Mouse (Mus musculus): ENCODE data around the gene Dnah7c. TPM values are rescaled to one million over a fixed set of nuclear protein-coding genes. Genes with fewer than 3 reads are reported as not detected.
A peak's percentile ranks its signal among the peaks of the same experiment; 100 is the strongest.

The Dnah7c gene
- total and polyA plus RNA-seq, 3 experiments = 0.02 to 0.05 (median 0.02) TPM

DNA sequence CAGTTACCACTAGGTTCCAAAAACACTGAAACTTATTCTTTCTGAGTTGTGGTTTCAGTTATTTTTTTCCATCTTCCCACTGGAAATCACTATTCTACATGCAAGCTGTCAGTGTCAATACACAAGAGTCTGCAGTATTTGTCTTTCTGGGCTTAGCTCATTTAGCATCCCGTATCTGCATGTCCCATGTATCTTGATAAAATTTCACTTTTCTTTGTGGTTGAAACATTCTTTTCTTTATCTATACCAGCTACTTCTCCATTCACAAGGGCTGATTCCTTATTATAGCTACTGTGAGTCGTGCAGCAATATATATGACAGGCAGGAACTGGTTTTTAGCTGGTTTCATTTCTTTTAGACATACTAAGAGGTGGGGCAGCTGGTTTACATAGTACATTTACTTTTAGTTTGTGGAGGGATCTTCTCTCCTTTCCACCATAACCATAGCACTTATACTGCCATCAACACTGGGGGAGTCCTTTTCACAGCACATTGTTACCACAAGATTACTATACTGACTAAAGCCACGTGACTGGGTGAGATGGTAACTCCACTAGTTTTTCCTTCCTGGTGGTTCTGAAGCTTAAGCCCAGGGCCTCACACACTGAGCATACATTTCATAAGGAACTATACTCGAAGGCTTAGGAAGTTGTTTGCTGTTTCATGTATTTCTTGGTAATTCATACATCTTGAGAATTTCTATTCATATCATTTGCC, 397.0 kb downstream of the Dnah7c start:
- Histone ChIP-seq H3K27ac (no peak overlapping the region), H3K4me1 (ENCODE audit: control insufficient read depth, insufficient read depth, low read length) (peaks cover 1% of the 10 kb centered on the region; the same call in 1 of the 2 replicates), H3K4me3 (no peak overlapping the region), H3K79me2 (replicated peaks; ENCODE audit: control insufficient read depth, insufficient read depth, low read length) (no peaks in the 10 kb centered on the region), H3K9ac (ENCODE audit: low read depth, low read length) (no peak overlapping the region), H3K27me3 (ENCODE audit: control insufficient read depth, insufficient read depth, low read length) (no peaks in the 10 kb centered on the region), H3K36me3 (ENCODE audit: control insufficient read depth, insufficient read depth, low read length) (peaks cover 14% of the 10 kb centered on the region)
- no peak for DNase-seq
- WGBS = 74% methylated on average over 4 of the region's 4 CpGs
- no peak for TF ChIP-seq EP300 (IDR thresholded peaks at IDR 0.05; ENCODE audit: insufficient read depth, low read depth, low read length)
- TF ChIP-seq POLR2A (IDR thresholded peaks at IDR 0.05; ENCODE audit: insufficient read depth, low read depth, low read length) = no peak
- no peak for TF ChIP-seq CTCF (IDR thresholded peaks at IDR 0.05)
- intact Hi-C loops (cut with DNase I) = no loop called here

DNA sequence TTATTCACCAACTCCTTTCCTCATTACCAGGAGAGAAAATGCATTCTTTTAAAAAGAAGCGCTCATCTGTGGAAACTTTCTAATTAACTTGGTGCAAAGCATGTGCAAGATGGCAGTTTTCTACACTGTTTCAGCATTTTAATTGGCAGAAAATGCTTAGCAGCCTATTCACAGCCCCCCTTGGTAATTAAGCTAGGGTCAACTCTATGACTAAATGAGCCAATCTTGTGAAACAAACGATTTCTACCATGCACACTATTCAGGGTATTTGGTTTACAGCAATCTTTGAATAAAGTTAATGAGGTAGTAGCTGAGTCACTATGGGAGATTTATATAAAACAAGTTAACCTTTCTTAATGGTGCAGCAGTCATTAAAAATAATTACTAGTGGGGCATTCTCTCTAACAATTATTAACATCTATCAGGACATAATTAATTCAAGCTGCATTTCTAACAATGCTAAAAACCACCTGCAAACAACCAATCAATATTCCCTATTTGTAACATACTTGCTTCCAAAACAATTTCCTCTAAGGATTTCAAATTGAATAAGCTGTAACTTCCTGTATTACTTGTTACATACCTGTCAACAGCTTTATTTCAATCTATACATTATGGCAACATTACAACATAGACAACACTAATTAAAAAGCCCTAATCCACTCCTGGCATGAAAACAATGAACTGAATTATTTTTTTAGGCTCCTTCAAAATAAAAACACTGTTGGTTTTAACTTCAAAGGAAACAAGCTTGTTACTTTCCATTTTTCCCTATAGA, 404.9 kb downstream of the Dnah7c start:
- no peaks in the 10 kb centered on the region for H3K79me2 ChIP-seq (replicated peaks; ENCODE audit: control insufficient read depth, insufficient read depth, low read length)
- 85% methylated on average over 2 of the region's 2 CpGs for WGBS

DNA sequence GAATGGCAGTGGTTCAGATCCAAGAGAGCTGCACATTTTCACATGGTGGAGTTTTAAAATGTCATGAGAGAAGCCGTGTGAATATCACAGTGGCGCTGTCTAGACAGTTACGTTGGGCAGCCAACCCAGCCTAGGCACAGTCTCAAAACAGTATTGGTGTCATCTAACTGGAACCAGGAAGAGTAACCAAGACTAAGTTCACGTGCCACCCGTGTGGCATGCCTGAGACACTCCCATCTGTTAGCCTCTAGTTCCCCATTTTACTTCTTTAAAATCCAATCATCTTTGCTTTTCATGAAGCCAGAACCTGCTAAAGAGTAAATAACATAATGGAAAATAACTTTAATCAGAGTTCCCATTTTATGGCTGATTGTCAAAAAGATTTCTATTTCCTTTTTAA, 406.5 kb downstream of the Dnah7c start:
- no peaks in the 10 kb centered on the region; the same call in 1 of the 2 replicates for H3K36me3 ChIP-seq (ENCODE audit: control insufficient read depth, insufficient read depth, low read length)
- H3K27ac ChIP-seq = no peak overlapping the region
- H3K27me3 ChIP-seq (ENCODE audit: control insufficient read depth, insufficient read depth, low read length) = no peaks in the 10 kb centered on the region
- no peak overlapping the region for H3K9ac ChIP-seq (ENCODE audit: low read depth, low read length)
- no peak for TF ChIP-seq CTCF (IDR thresholded peaks at IDR 0.05)
- TF ChIP-seq POLR2A (IDR thresholded peaks at IDR 0.05; ENCODE audit: insufficient read depth, low read depth, low read length) = no peak
- TF ChIP-seq EP300 (IDR thresholded peaks at IDR 0.05; ENCODE audit: insufficient read depth, low read depth, low read length) = no peak
- intact Hi-C loops (cut with DNase I) = no loop called here
- H3K4me3 ChIP-seq = no peak overlapping the region
- H3K4me1 ChIP-seq (ENCODE audit: control insufficient read depth, insufficient read depth, low read length) = no peaks in the 10 kb centered on the region
- 90% methylated on average over 5 of the region's 5 CpGs for WGBS
- peak in 1 of 2 experiments; percentile 44 for DNase-seq
- no peaks in the 10 kb centered on the region for H3K79me2 ChIP-seq (replicated peaks; ENCODE audit: control insufficient read depth, insufficient read depth, low read length)

More for the DNA sequence above, 404.9 kb downstream of the Dnah7c start:
- no peak for DNase-seq
- H3K4me1 ChIP-seq (ENCODE audit: control insufficient read depth, insufficient read depth, low read length) = no peaks in the 10 kb centered on the region
- intact Hi-C loops (cut with DNase I) = no loop called here
- H3K9ac ChIP-seq (ENCODE audit: low read depth, low read length) = no peak overlapping the region
- no peak for TF ChIP-seq POLR2A (IDR thresholded peaks at IDR 0.05; ENCODE audit: insufficient read depth, low read depth, low read length)
- no peaks in the 10 kb centered on the region for H3K27me3 ChIP-seq (ENCODE audit: control insufficient read depth, insufficient read depth, low read length)
- H3K4me3 ChIP-seq = no peak overlapping the region
- H3K27ac ChIP-seq = no peak overlapping the region
- peaks cover 2% of the 10 kb centered on the region for H3K36me3 ChIP-seq (ENCODE audit: control insufficient read depth, insufficient read depth, low read length)

DNA sequence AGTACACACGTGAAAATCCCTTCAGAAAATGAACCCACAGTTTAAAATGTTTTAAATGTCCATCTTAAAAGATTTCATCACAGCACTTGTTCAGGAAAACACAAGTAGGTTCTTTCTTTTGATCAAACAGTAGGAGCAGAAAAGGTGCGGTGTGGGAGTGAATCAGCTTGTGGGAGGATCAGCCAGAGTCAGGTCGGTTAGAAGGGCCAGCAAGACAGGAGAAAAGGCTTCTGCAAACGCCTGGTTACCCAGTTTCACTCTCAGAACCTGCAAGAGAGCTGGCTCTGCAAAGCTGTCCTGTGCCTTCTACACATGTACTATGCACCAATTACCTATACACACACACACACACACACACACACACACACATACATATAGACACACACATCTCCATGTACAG, 418.0 kb downstream of the Dnah7c start:
- H3K4me3 ChIP-seq = no peak overlapping the region
- 62% methylated on average over 4 of the region's 4 CpGs for WGBS
- TF ChIP-seq EP300 (IDR thresholded peaks at IDR 0.05; ENCODE audit: insufficient read depth, low read depth, low read length) (no peak), CTCF (IDR thresholded peaks at IDR 0.05) (no peak), POLR2A (IDR thresholded peaks at IDR 0.05; ENCODE audit: insufficient read depth, low read depth, low read length) (no peak)

DNA sequence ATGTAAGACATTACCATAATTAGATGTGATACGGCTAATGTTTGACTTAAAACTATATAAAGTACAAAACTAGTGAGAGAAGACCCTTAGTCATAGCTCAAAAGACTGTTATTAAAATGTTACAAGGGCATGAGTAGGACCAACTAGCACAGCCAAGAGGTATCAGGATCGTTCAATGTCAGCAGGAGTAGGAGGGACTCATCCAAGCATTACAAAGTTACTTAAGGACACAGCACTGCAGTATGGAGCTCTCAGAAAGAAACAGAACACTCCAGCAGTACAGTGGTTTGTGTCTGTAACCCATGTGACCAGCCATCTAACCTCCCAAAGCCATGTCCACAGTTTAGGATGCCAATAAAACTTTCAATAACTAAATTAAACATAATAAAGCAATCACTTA, 418.9 kb downstream of the Dnah7c start:
- H3K4me1 ChIP-seq (ENCODE audit: control insufficient read depth, insufficient read depth, low read length) = no peaks in the 10 kb centered on the region; the same call in 1 of the 2 replicates
- no peak for DNase-seq
- H3K27ac ChIP-seq = no peak overlapping the region
- TF ChIP-seq CTCF (IDR thresholded peaks at IDR 0.05) (no peak), EP300 (IDR thresholded peaks at IDR 0.05; ENCODE audit: insufficient read depth, low read depth, low read length) (no peak), POLR2A (IDR thresholded peaks at IDR 0.05; ENCODE audit: insufficient read depth, low read depth, low read length) (no peak)
- intact Hi-C loops (cut with DNase I) = no loop called here
- H3K9ac ChIP-seq (ENCODE audit: low read depth, low read length) = no peak overlapping the region
- H3K27me3 ChIP-seq (ENCODE audit: control insufficient read depth, insufficient read depth, low read length) = no peaks in the 10 kb centered on the region
- H3K36me3 ChIP-seq (ENCODE audit: control insufficient read depth, insufficient read depth, low read length) = no peaks in the 10 kb centered on the region
- no peak overlapping the region for H3K4me3 ChIP-seq
- 74% methylated on average over 2 of the region's 2 CpGs for WGBS
- peaks cover 1% of the 10 kb centered on the region; the same call in 1 of the 2 replicates for H3K79me2 ChIP-seq (replicated peaks; ENCODE audit: control insufficient read depth, insufficient read depth, low read length)

More for the DNA sequence above, 418.0 kb downstream of the Dnah7c start:
- Histone ChIP-seq H3K79me2 (replicated peaks; ENCODE audit: control insufficient read depth, insufficient read depth, low read length) (peaks cover 1% of the 10 kb centered on the region; the same call in 1 of the 2 replicates), H3K27me3 (ENCODE audit: control insufficient read depth, insufficient read depth, low read length) (no peaks in the 10 kb centered on the region), H3K4me1 (ENCODE audit: control insufficient read depth, insufficient read depth, low read length) (no peaks in the 10 kb centered on the region; the same call in 1 of the 2 replicates), H3K9ac (ENCODE audit: low read depth, low read length) (no peak overlapping the region), H3K36me3 (ENCODE audit: control insufficient read depth, insufficient read depth, low read length) (no peaks in the 10 kb centered on the region), H3K27ac (no peak overlapping the region)
- intact Hi-C loops (cut with DNase I) = no loop called here
- no peak for DNase-seq

DNA sequence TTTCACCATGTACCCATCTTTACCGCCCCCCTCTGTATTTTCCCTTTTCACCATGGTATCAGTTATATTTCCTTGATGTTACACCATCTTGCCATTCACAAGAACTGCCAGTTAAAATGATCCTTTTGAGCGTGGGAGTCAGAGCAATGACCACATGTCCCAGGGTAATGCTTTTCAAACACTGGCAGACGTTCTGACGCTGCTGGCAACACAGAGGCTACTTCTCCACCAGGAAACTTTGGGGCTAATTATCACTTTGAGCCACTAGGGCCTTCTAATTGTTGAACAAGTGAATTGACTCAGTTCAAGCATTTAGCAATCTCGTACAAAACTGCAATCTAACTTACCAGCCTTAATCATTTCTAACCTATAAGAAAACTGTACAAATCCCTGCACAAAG, 419.8 kb downstream of the Dnah7c start:
- Histone ChIP-seq H3K36me3 (ENCODE audit: control insufficient read depth, insufficient read depth, low read length) (peaks cover 3% of the 10 kb centered on the region; the same call in 1 of the 2 replicates), H3K79me2 (replicated peaks; ENCODE audit: control insufficient read depth, insufficient read depth, low read length) (peaks cover 1% of the 10 kb centered on the region; the same call in 1 of the 2 replicates), H3K9ac (ENCODE audit: low read depth, low read length) (no peak overlapping the region), H3K4me1 (ENCODE audit: control insufficient read depth, insufficient read depth, low read length) (no peaks in the 10 kb centered on the region; the same call in 1 of the 2 replicates), H3K27me3 (ENCODE audit: control insufficient read depth, insufficient read depth, low read length) (no peaks in the 10 kb centered on the region), H3K27ac (no peak overlapping the region), H3K4me3 (no peak overlapping the region)
- DNase-seq = no peak
- intact Hi-C loops (cut with DNase I) = no loop called here
- WGBS = 52% methylated on average over 5 of the region's 5 CpGs
- TF ChIP-seq EP300 (IDR thresholded peaks at IDR 0.05; ENCODE audit: insufficient read depth, low read depth, low read length) (no peak), POLR2A (IDR thresholded peaks at IDR 0.05; ENCODE audit: insufficient read depth, low read depth, low read length) (no peak), CTCF (IDR thresholded peaks at IDR 0.05) (no peak)
